Mouse (Mus musculus): ENCODE data around the gene Mkln1.
A peak's percentile ranks its signal among the peaks of the same experiment; 100 is the strongest.

The Mkln1 gene

DNA sequence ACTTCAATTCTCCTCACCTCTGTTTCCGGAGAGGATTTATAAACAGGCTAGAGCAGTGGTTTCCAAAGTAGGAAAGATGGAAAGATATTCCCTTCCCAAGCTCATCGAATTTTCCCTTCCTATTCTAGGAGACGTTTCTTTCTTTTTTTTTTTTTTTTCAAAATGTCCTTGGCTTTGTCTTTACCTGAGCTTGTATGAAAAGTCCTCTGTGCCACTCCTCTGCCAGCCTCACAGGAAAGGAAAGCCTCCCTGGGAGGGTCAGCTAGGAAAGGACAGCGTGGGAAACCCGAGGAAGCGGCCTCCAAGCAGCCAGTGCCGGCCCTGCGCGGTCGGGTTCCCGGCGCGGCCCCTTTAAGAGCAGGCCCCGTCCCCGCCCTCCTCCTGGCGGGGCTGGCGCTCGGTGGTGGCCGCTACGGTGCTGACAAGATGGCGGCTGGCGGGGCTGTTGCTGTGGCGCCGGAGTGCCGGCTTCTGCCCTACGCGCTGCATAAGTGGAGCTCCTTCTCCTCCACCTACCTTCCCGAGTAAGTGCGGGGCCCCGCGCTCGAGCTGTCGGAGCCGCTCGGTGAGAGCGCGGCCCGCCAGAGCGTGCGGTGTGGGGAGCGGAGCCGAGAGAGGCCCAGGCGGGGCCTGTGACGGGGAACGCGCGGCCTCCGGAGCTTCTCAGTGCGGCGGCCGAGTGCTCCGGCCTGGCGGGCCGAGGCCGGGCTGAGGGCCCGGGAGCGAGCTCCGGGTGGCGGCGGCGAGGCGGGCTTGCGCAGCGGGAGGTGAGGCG, at the start of gene Mkln1:
Mkln1 (plus strand) TSS at position 305 of the 775 bp plus-strand sequence.
- peak; percentile 78 for DNase-seq (ENCODE audit: low read depth, low spot score)

DNA sequence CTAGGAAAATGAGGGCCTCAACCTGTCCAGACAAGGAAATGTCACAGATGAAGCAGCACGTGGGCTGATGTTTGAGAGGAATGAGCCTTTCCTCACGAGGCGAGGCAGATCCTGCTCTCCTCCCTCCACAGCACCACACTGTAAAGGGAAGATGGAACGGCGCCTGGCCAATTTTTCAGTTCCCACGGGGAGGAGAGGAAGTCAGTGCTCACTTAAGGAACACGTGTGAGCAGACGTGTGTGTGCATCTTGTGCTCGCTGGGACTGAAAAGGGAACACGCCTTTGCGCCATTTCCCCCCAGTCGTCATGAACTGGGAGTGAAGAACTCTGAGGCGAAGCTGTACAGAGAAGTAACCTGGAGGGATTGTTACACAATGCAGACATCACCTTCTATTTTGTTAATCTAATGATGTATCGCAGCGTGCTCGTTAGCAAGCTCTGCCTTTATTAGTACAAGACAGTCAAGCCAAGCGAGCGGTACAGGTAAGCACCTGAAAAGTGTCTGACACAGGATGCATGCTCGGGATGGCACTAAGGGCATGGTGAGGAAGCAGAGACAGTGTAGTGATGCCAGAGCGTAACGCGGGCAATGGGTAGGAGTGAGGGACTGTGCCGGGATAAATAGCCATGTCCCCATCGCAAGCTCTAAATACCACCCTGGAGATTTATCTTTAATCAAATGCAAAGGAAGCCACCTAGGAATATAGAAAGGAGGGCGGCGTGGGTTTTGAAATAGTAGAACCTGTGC, 41.9 kb upstream of the Mkln1 start:
- peak; percentile 8 for DNase-seq (ENCODE audit: low read depth, low spot score)

DNA sequence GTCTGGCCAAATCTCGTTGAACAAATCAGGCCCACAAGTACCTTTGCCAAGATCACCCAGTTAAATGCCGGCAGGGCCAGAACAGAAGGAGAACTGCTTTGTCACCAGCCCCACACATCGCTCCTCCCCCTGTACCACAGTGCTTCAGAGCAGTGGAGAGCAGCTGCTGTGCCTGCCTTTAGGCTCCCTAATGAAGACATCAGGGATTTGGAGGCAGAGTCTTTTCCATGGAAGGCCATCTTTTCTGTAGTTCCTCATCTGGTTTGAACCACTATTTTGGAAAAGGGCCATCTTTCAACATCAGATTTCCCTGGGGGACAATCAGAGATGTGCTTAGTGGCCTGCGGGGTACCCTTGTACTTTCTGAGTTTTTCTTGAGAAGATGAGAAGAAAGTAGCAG, 41.2 kb upstream of the Mkln1 start:
- DNase-seq (ENCODE audit: low read depth, low spot score): peak; percentile 32

DNA sequence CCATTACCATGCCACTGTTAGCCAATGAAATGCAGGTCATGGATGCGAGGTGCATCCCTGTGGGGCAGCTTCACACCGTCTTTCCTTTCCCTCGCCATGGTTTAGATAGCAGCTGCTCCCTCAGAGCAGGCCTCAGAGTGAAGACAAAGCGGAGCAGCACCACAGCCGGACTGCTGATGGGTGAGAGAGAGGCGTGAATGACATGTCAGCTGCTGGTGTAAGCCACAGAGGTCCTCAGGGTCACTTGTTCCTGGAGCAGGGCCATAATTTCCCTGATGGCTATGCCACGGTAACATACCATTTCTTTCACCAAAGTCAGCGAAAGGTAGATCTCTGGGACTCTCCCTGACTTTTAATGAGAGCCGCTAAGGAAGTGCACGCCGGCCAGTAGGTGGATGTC, 35.9 kb upstream of the Mkln1 start:
- DNase-seq (ENCODE audit: low read depth, low spot score): no peak

DNA sequence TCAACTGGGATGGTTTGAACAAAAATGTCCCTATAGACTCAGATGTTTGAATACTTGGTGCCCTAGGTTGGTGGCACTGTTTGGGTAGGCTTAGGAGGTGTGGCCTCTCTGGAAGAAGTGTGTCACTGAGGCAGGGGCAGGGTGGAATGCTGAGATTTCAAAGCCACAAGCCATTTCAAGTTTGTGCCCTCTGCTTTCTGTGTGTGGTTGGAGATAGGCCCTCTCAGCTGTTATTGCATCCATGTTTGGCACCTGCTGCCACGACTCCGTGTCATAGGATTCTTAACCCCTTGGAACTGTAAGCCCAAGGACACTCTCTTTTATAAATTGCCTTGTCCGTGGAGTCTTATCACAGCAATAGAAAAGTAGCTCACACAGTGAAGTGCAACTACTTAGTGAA, 34.1 kb upstream of the Mkln1 start:
- DNase-seq (ENCODE audit: low read depth, low spot score): no peak

DNA sequence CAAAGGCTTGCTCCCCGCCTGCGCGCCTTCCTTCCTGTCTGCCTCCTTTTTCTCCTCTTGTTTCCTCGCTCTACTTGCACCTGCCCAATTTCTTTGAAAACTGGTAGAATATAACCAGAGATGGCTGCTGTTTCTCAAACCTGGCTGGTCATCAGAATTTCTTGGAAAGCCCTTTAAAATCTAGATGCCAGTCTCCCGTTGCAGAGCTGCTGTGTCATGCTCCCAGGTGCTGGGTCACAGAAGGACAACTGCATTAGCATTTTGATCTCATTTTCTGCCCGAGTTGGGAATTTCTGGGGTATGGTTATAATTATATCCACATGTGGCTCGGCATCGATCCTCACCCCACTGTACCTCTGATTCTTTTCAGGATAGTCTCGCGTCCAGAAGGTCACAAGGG, 30.6 kb upstream of the Mkln1 start:
- no peak for DNase-seq (ENCODE audit: low read depth, low spot score)

DNA sequence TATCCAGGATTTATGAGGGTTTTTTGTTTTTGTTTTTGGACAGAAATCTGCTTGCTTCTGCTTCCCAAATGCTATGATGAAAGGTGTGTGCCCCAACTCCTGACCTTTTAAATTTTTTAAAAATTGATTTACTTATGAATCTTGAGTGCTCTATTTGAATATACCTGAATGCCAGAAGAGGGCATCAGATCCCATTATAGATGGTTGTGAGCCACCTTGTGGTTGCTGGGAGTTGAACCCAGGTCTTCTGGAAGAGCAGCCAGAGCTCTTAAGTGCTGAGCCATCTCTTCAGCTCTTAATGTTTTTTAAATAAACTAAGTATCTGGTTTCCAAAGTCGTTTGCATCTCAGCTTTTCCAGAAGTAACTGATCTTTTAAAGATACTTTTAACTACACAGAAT, 30.0 kb upstream of the Mkln1 start:
- DNase-seq (ENCODE audit: low read depth, low spot score): no peak

DNA sequence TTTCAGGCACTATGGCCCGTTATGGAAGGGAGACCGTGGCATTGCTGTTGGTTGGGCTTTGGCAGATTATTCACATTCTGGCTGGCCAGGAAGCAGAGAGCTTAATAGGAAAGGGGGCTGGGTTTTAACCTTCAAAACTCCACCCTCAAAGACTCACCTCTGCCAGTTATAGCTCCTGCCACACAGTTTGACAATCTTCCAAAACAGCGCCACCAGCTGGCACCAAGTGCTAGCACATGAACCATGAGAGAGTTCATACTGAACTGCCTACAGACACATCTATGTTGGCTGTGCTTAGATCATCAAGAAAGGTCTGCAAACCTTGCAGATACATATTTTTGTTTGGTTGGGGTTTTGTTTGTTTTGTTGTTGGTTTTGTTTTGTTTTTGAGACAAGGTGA, 28.7 kb upstream of the Mkln1 start:
- DNase-seq (ENCODE audit: low read depth, low spot score): peak; percentile 88

DNA sequence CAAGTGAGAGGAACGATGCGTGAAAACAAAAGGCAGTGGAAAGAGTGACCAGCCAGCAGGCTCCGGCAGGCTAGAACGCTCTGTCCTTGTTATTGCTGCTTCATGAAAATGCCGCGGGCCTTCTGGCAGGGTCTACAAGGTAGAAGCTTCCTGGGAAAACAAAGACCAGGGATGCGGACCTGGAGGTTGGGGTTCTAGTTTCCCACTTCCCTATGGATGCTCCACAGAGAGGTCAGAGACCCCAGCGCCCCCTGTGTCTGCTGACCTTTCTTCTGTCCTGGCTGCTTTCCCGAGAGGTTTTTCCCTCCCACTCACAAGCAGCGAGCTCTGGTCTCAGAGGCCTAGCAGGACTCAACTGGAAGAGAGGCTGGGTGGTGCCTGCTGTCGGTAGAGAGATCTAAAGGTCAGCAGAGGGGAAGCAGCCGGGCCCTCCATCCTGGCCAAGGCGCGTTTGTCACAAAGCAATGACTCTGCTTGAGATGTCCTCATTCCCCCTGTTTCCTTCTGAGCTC, 27.9 kb upstream of the Mkln1 start:
- no peak for DNase-seq (ENCODE audit: low read depth, low spot score)

DNA sequence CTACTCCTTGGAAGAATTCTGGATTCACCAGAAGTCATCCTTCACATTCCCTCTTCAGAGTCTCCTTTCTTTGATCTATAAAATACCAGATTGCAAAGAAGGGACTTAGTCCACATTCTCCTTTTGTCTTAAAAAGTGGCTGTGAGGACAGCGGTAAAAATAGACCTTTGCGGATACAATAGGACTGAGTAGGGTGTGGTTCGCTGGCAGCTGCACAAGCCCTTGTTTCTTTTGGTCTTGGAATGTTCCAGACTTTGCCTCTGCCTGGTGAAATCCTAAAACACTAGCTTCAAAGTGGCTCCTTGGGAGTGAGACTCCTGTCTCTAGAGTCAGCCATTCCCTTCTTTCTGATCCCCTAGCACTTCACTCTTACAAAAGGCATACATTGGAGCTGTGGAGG, 27.4 kb upstream of the Mkln1 start:
- DNase-seq (ENCODE audit: low read depth, low spot score): peak; percentile 91

DNA sequence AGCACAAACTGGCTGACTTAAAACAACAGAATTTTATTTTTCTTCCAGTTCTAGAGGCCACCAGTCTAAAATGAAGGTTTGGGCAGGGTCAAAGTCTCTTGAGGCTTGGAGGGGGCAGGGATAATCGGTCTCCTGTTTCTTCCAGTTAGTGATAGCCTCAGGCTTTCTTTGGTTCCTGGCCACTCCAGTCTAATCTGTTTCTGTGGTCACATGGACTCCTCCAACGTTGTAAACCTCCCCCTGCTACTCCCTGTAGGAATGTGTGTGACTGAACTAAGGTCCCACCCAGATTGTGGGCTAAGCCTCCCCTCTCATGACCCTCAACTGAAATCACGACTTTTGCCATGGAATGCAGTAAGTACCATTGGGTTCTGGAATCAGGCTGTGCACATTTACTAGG, 25.9 kb upstream of the Mkln1 start:
- peak; percentile 78 for DNase-seq (ENCODE audit: low read depth, low spot score)

DNA sequence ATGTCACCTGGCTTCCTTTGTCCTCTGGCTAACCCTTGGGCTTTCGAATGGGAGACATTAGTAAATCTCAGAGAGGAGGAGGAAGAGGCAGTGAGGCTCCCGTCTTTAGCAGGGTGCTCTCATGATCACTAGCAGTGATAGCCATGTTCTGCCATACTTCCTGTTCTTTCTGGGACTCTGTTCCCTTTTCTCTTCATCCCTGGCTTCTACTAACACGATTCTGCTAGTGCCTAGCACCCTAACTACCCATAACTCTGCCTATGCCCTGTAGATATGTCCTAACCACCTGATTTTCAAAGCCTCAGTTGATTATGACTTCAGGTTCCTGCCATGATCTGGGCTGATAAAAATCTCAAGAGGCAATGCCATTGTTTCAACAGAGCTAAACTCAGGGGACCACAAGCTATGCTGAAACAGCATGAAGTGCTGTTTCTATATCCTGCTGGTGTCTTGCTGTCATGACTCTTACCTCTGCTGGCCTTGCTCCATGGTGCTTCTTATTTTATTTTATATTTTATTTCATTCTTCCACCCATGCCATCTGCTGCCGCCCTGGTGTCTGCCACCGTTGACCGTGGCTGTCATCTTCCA, 25.4 kb upstream of the Mkln1 start:
- no peak for DNase-seq (ENCODE audit: low read depth, low spot score)

DNA sequence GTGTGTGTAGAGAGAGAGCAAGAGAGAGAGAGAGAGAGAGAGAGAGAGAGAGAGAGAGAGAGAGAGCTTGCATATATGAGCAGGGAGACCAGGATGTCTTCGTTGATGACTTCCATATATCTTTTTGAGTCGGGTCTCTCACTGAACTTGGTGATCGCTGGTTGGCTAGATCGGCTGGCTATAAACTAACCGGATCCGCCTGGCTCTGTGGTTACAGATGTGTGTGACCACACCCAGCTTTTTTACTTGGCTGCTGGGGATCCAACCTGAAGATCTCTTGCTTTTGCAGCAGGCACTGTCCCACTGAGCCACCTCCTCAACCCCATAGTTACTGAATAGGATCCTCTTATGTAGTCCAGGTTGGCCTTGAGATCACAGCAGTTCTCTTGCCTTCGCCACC, 15.5 kb upstream of the Mkln1 start:
- no peak for DNase-seq (ENCODE audit: low read depth, low spot score)

DNA sequence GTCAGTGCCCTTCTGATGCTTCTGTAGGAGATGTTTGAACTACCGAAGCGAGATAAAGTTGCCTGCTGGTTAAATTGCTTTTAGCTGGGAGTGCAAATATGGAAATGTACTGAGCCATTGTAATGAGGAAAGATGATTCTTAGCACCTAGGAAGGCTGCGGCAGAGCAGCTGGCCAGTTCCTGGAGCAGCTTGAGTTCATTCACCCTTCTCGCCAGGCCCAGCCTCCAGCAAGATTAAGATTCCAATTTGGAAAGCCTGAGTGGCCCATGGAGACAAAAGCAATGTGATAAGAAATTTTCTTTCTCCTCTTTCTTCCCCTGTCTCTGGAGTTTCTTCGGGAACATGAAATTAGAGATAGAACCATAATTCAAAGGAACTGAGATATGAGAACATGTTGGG, 13.7 kb upstream of the Mkln1 start:
- no peak for DNase-seq (ENCODE audit: low read depth, low spot score)

DNA sequence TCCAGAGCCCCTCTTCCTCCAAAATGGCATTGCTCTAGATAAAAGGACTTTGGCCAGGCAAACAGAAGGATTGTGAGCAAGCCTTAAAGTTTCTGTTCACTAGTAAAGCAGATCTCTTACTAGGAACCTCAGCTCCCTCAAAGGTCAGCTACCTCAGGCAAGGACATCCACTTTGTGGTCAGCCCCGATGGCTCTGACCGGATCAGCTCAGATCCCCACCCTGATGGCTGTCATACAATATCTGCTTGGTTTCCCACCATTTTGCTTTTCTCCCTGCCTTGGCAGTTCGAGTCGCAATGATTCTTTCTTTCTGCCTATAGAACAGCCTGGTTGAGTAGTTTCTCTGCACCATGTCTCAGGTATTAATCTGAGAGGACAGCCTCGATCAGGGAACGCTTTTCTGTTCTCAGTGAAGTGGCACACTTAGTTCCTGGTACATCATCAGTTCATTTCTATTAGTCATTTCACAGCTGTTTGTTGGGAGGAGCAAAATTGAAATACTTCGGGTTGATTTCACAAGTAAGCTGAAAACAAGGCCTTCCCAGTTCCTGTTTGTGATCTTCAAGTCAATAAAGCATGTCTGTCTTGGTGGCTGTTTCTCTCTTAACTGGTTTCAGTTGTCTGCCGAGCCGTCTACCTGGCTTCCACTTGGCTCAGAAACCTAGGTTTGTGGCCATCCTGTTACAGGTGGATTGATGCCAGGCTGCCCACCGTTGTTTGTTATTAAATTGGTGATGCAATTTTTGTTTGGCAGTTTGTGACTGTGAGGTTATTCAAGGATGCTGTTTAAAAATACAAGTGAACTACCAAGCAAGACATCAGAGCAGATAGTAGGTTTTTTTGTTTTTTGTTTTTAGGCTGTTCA, 13.0 kb upstream of the Mkln1 start:
- DNase-seq (ENCODE audit: low read depth, low spot score): no peak

DNA sequence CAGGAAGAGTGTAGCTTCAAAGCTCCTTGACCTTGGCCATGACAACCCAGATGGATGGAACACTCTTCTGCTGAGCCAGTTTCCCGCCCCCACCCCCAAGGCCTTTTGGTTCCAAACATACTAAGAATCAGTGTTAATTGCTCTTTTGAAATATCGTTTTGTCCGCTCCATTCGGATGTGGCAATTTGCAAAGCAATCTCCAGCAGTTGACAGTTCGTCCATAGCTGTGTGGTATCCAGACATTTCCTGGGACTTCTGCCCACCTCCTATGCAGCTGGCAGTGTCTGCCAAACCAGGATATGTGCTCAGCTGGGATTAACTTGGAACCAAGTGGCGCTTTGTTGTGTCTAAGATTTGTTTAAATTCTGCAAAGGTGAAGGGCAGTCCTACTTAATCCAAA, 8.8 kb upstream of the Mkln1 start:
- DNase-seq (ENCODE audit: low read depth, low spot score): no peak

DNA sequence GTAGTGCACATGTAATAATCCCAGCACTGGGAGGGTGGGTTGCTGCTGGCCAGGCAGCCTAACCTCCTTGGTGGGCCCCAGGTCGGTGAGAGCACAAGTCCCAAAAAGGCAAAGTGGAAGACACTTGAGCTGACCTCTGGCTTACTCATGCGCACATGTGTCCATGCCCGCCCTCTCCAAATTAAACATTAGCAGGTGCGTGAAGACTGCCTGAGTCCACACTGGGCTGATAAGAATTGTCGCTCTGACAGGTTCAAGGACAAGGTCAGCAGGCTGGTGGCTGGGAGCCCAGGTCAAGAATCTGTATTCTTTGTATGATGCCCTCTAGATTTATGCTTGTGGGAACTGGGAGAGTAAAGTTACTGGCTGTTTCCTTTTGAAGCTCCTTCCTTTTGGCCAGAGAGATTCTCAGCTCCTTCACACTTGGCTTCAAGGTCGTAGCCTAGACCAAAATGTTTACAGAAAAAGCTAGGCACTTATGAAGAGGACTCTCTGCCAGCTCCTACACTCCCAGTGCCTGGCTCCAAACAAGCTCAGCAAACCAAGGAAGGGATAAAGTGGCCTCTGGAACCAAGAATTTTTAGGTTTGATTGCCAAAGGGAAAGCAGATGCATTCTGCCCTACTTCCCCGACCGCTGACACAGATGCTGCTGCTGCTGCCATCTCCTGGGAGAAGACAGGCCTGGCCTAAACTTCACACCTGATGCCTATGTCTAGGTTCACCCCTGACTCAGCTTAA, 8.1 kb upstream of the Mkln1 start:
- DNase-seq (ENCODE audit: low read depth, low spot score): peak; percentile 40

DNA sequence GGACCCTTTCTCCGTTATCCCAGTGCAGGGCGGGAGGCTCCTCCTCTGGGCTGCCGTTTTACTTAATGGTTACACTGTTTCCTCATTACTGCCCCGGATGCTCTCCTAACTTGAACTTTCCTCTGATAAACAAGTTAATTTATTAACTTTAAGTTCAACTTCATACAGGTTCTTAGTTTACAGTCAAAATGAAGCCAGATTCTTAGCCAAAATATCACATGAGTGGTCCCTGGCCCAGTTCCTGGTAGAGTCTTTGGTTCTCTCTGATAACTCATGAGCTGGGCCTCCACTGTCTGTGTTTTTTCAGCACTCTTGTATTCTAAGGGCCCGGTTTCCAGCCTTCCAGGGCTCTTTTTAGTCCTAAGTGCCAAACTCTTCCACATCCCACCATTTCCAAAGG, 5.7 kb upstream of the Mkln1 start:
- no peak for DNase-seq (ENCODE audit: low read depth, low spot score)

DNA sequence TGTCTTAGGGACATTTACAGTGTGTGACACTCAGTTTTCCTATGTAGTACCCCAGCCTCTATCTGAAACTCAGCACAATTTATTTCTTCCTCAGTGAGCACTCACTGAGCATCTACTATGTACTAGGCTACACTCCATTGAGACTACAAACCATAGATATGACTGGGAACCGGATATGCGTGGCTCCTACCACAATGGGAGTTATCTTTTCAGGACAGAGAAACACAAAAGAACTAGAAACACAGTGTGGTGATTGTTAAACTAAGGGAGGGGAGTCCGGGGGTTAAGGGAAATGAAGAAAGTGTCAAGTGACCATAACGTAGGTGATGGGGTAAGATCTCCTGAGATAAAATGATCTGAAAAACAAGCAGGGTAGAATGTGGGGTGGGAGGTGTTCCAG, 2.4 kb upstream of the Mkln1 start:
- DNase-seq (ENCODE audit: low read depth, low spot score): no peak

DNA sequence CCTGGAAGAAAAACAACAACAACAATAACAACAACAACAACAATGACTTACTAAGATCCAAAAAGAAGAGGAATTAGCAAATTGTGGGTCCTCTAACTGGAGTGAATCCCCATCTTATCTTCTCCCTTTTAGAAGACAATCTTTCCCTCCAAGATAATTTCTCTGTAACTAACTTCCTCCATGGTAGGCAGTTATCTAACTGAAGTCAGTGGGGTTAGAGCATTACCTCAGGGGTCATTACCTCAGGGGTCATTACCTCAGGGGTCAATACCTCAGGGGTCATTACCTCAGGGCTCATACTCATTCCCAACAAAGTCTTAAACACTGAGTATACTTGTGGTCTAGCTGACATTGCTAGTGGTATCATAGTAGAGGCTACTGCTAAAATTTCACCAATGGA, 1.2 kb upstream of the Mkln1 start:
- no peak for DNase-seq (ENCODE audit: low read depth, low spot score)

All from R1 (cell line).